Mouse (Mus musculus) embryonic facial prominence, embryonic 13.5 days (tissue): ENCODE measurements around the gene Urod. TPM values are rescaled to one million over a fixed set of nuclear protein-coding genes. Genes with fewer than 3 reads are reported as not detected.

Experiments used
- ATAC-seq: fragments of 200-750 bp; cut with Nextera tagmentation; 2 replicates; pipeline ENCODE4 v1.8.0; 2017; ENCODE audit warnings: low read depth; ENCODE audit not compliant: insufficient number of reproducible peaks, insufficient read depth, low FRiP score, low TSS enrichment
- H3K27ac ChIP-seq: fragments of 300-500 bp; sonication (generic); 2 replicates; pipeline ENCODE4 v1.5.1; 2015; ENCODE audit warnings: moderate library complexity, mild to moderate bottlenecking, inconsistent platforms
- H3K27me3 ChIP-seq: fragments of 300-500 bp; sonication (generic); 2 replicates; pipeline ENCODE4 v1.6.1; 2015; ENCODE audit warnings: mild to moderate bottlenecking, inconsistent platforms
- H3K36me3 ChIP-seq: fragments of 300-500 bp; sonication (generic); 2 replicates; pipeline ENCODE4 v1.6.1; 2015; ENCODE audit warnings: mild to moderate bottlenecking, inconsistent platforms
- H3K4me1 ChIP-seq: fragments of 300-500 bp; sonication (generic); 2 replicates; pipeline ENCODE4 v1.6.1; 2015; ENCODE audit warnings: inconsistent platforms
- H3K4me2 ChIP-seq: fragments of 300-500 bp; sonication (generic); 2 replicates; pipeline ENCODE4 v1.6.1; 2015; ENCODE audit warnings: moderate library complexity, mild to moderate bottlenecking, inconsistent platforms
- H3K4me3 ChIP-seq: fragments of 300-500 bp; sonication (generic); 2 replicates; pipeline ENCODE4 v1.5.1; 2015; ENCODE audit warnings: mild to moderate bottlenecking, inconsistent platforms
- H3K9ac ChIP-seq: fragments of 300-500 bp; sonication (generic); 2 replicates; pipeline ENCODE4 v1.6.1; 2015; ENCODE audit warnings: mild to moderate bottlenecking, inconsistent platforms
- H3K9me3 ChIP-seq: fragments of 300-500 bp; sonication (generic); 2 replicates; pipeline ENCODE4 v1.6.1; 2016; ENCODE audit warnings: inconsistent platforms
- WGBS: fragments of 180-500 bp; shearing (Covaris S2); methylation state at CpG from one replicate; pipeline ENCODE4 v1.1.7; 2015; ENCODE audit warnings: mixed read lengths; 5-methylcytosine and 5-hydroxymethylcytosine counted together
- polyA plus RNA-seq: library from polyadenylated mRNA; unstranded; fragments of >200 nt; fragmentation: Nextera tagmentation; extraction: Ambion mirVana; gene quantifications from 2 replicates; pipeline ENCODE4 v1.2.1, GENCODE M21; 2015

The Urod gene
- polyA plus RNA-seq, 1 experiment from 2014 or later = 105 TPM

DNA sequence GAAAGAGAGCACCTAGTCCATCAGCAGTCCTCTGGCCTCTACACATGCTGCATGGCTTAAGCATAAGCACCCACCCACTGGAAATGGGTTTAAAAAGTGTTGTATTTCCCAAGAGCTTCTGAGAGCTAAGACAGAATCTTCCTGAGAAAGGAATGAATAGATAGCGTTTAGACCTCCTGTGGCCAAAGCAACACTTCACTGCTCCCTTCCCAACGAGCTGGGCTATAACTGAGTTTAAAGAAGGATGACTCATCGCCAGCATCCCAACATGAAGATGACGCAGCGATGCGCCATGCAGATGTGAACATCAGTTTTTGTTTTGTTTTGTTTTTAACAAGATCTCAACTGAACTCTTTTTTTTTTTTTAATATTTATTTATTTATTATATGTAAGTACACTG, 19.4 kb upstream of the Urod start:
- no peaks in the 10 kb centered on the region for H3K36me3 ChIP-seq
- no peak overlapping the region for H3K27ac ChIP-seq
- H3K4me2 ChIP-seq = no peak overlapping the region
- H3K4me3 ChIP-seq = no peak overlapping the region
- WGBS = 84% methylated on average over 6 of the region's 6 CpGs
- H3K4me1 ChIP-seq = no peaks in the 10 kb centered on the region
- H3K9ac ChIP-seq = no peak overlapping the region
- H3K27me3 ChIP-seq = no peaks in the 10 kb centered on the region
- no peak for ATAC-seq
- no peaks in the 10 kb centered on the region for H3K9me3 ChIP-seq

DNA sequence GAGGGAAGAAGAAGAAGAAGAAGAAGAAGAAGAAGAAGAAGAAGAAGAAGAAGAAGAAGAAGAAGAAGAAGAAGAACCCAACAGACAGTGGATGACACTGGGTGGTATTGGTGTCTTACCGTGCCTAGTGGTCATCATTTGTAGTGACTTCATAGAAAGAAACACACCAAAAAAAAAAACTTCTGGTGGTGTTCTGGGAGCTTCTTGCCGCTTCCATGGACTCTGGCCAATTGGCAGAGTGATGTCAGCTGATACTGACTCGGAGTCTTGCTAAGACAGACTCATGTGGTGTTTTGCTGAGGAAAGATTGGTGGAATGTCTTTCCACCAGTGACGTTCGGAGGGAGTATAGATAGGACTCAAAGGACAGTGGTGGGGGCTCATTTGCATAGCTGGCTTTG, 16.0 kb upstream of the Urod start:
- Histone ChIP-seq H3K27ac (no peak overlapping the region), H3K27me3 (no peaks in the 10 kb centered on the region), H3K4me1 (no peaks in the 10 kb centered on the region), H3K9me3 (no peaks in the 10 kb centered on the region), H3K36me3 (no peaks in the 10 kb centered on the region), H3K4me2 (no peak overlapping the region), H3K9ac (no peak overlapping the region), H3K4me3 (no peak overlapping the region)
- no peak for ATAC-seq
- WGBS = 80% methylated on average over 5 of the region's 5 CpGs

DNA sequence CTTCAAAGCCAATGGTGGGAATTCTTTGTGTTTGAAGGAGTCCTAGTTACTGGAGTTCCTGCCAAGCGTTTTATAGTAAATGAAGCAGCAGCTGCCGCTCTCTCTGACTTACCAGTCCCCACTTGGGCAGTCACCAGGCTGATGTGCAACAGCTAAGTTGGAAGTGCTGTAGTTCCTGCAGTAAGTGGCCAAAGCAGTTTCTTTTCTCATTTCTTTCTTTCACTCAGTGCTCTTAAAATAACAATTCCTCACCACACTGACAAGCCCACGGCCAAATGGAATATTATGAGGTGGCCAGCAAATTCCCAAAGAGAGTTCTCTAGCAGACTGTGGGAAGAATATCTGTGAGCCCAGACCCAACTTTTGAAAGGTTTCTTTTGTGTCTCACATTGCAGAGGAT, 12.8 kb upstream of the Urod start:
- H3K4me2 ChIP-seq = no peak overlapping the region
- H3K4me3 ChIP-seq = no peak overlapping the region
- H3K9me3 ChIP-seq = no peaks in the 10 kb centered on the region
- H3K27me3 ChIP-seq = no peaks in the 10 kb centered on the region
- H3K9ac ChIP-seq = no peak overlapping the region
- H3K36me3 ChIP-seq = peaks cover 18% of the 10 kb centered on the region
- WGBS = 71% methylated on average over 3 of the region's 3 CpGs
- H3K4me1 ChIP-seq = peaks cover 4% of the 10 kb centered on the region
- no peak overlapping the region for H3K27ac ChIP-seq
- ATAC-seq = no peak

DNA sequence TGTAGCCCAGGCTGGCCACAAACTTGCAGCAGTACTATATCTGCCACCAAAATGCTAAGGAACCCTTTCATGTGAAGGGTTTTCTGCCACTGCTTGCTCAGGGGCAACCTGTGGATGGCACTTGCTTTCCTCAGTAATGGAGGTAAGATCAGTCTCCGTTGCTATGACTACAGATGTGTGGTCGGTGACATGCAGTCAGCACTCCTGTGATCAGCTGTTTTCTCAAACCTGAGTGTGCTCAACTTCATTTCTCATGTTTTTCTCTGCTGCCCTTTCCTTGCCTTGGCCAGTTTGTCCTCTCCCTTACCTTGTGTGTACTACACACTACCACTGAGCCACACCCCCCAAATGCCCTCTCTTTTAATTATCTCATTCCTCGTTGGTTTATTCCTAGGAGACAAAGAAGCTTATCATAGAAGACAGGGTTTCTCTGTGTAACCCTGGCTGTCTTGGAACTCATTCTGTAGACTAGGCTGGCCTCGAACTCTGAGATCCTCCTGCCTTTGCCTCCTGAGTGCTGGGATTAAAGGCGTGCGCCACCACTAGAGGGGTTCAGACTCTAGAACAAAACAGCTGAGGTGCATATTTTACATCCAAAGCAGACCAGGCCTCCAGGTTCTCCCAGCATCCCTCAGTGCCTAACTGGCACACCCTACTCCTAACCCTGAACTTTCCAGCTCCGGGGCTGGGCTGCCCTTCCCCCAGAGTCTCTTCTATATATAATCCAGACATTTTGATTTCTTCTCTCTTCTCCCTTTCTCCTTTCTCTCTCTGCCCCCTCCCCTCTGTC, 11.6 kb upstream of the Urod start:
- 77% methylated on average over 7 of the region's 7 CpGs for WGBS
- no peaks in the 10 kb centered on the region for H3K9me3 ChIP-seq
- no peak for ATAC-seq

DNA sequence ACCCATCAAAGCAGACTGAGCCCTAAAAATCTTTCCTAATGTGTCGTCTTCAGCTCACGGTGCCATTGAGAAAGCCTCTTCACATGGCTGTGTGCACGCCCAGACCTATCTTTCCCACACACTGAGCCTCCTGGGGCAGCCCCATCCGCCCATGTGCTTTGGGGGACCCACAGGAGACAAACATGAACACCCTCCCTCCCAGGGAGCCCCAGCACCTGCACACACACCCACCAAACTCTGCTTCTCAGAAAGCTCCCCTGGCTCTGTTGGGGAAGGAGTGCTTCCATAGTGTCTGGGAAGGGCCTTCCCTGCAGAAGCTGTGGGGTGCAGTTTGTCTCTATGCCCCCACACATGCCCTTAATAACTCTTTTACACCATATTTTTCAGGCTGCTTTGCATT, 10.4 kb upstream of the Urod start:
- H3K36me3 ChIP-seq = peaks cover 40% of the 10 kb centered on the region
- no peak overlapping the region; the same call in 1 of the 2 replicates for H3K9ac ChIP-seq
- WGBS = 79% methylated on average over 4 of the region's 4 CpGs
- no peak for ATAC-seq
- H3K4me3 ChIP-seq = no peak overlapping the region
- H3K4me2 ChIP-seq = no peak overlapping the region
- no peaks in the 10 kb centered on the region for H3K27me3 ChIP-seq
- no peak overlapping the region for H3K27ac ChIP-seq
- H3K4me1 ChIP-seq = peaks cover 4% of the 10 kb centered on the region
- no peaks in the 10 kb centered on the region for H3K9me3 ChIP-seq

More for the DNA sequence above, 11.6 kb upstream of the Urod start:
- H3K4me3 ChIP-seq = no peak overlapping the region
- H3K36me3 ChIP-seq = peaks cover 28% of the 10 kb centered on the region
- no peak overlapping the region for H3K4me2 ChIP-seq
- H3K27me3 ChIP-seq = no peaks in the 10 kb centered on the region
- H3K9ac ChIP-seq = no peak overlapping the region
- H3K27ac ChIP-seq = no peak overlapping the region
- H3K4me1 ChIP-seq = peaks cover 4% of the 10 kb centered on the region

DNA sequence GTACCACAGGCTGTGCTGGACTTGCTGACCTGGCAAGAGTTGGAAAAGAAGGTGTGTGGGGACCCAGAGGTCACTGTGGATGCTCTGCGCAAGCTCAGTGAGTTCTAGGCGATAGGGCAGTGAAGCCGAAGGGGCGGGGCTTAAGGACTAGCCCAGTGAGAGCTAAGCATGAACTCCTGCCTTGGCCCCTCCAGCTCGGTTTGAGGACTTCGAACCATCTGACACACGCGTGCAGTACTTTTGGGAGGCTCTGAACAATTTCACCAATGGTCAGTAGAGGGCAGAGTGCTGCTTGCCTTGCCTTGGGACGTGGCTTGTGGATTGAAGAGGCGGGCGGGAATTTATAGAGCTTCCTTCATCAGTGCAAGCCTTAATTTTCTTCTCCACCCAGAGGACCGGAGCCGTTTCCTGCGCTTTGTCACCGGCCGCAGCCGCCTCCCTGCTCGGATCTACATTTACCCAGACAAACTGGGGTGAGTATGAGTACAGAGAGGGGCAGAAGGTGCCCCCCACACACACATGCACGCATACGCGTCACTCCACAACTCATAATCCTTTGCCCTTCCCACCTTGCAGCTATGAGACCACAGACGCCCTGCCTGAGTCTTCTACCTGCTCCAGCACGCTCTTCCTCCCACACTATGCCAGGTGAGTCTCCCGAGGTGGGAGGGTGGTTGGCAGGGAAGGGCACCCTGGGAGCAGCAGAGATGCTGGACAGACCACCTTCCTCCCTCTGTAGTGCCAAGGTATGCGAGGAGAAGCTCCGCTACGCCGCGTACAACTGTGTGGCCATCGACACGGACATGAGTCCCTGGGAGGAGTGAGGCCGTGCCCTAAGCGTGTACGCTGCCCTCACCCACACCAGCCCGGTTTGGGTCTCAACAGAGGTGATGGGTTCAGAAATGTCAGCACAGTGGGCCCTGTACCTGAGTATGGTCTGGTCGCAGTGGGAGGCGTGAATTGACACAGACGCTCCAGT, 8.6 kb upstream of the Urod start:
- H3K4me3 ChIP-seq = no peak overlapping the region
- H3K9ac ChIP-seq = peak overlapping the region; percentile 27; the same call in 1 of the 2 replicates
- H3K27ac ChIP-seq = no peak overlapping the region
- peaks cover 56% of the 10 kb centered on the region for H3K36me3 ChIP-seq
- peaks cover 4% of the 10 kb centered on the region for H3K4me1 ChIP-seq
- WGBS = 53% methylated on average over 38 of the region's 38 CpGs
- H3K27me3 ChIP-seq = no peaks in the 10 kb centered on the region
- no peak overlapping the region for H3K4me2 ChIP-seq
- no peaks in the 10 kb centered on the region for H3K9me3 ChIP-seq
- no peak; the same call in 1 of the 2 replicates for ATAC-seq

DNA sequence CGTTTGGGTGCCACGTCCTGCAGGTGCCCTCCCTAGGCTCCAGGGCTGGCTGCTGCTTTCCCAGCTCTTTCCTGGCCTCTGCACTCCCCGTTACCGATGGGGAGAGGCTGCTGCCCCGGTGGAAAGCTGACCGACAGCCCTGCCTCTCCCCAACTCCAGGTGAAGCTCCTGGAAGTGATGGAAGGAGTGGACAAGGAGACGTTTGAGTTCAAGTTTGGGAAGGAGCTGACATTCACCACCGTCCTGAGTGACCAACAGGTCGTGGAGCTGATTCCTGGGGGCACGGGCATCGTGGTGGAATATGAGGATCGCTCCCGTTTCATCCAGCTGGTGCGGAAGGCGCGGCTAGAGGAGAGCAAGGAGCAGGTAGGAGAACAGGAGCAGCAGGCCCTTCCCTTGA, 7.7 kb upstream of the Urod start:
- Histone ChIP-seq H3K36me3 (peaks cover 60% of the 10 kb centered on the region), H3K27ac (no peak overlapping the region), H3K9ac (no peak overlapping the region), H3K4me3 (no peak overlapping the region), H3K27me3 (no peaks in the 10 kb centered on the region), H3K9me3 (no peaks in the 10 kb centered on the region), H3K4me2 (no peak overlapping the region), H3K4me1 (peaks cover 4% of the 10 kb centered on the region)
- 90% methylated on average over 16 of the region's 16 CpGs for WGBS
- ATAC-seq = no peak

DNA sequence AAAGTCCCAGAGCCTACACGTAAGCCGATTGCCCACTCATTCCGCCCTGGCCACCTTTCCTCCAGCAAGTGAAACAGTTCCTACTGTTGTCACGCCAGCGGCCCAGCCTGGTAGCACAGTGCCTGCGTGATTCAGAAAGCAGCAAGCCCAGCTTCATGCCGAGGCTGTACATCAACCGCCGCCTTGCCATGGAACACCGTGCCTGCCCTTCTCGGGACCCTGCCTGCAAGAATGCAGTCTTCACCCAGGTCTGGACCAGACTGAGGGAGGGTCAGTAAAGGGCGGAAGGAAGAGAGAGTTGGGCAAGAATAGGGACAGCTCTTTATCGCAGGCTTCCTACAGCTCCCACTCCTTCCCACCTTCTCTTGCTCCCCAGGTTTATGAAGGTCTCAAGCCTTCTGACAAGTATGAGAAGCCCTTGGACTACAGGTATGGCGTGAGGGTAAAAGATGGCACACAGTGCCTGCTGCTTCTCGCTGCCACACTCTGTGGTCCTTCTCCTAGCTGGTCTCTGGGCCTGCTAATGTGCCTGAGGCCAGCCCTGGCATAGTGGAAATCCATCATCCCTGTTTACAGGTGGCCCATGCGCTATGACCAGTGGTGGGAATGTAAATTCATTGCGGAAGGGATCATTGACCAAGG, 5.4 kb upstream of the Urod start:
- ATAC-seq = no peak
- 0 out of 2 replicates have a peak, but pooled peaks cover 2% of the 10 kb centered on the region for H3K27me3 ChIP-seq
- 90% methylated on average over 17 of the region's 17 CpGs for WGBS
- H3K4me1 ChIP-seq = peaks cover 19% of the 10 kb centered on the region
- no peaks in the 10 kb centered on the region for H3K9me3 ChIP-seq
- H3K27ac ChIP-seq = no peak overlapping the region
- peaks cover 62% of the 10 kb centered on the region for H3K36me3 ChIP-seq
- no peak overlapping the region for H3K9ac ChIP-seq
- H3K4me3 ChIP-seq = no peak overlapping the region
- H3K4me2 ChIP-seq = no peak overlapping the region

DNA sequence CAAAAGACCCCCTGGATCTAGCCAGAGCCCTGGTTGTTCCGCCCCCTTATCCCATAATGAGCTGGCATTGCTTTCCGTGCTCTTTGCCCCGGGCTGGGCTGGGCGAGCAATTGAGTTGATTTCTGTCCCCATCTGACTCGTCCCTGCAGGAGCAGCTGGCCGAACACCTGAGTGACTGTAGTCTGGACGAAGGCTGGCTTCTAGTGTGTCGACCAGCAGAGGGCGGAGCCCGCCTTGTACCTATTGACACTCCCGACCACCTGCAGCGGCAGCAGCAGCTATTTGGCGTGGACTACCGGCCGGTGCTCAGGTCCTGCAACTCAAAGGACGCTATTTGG, 1.6 kb upstream of the Urod start:
- Histone ChIP-seq H3K9ac (peak overlapping the region; percentile 87), H3K27me3 (0 out of 2 replicates have a peak, but pooled peaks cover 2% of the 10 kb centered on the region), H3K9me3 (no peaks in the 10 kb centered on the region), H3K27ac (peak overlapping the region; percentile 66; the same call in 1 of the 2 replicates), H3K4me1 (peaks cover 29% of the 10 kb centered on the region), H3K4me2 (peak overlapping the region; percentile 99), H3K4me3 (peak overlapping the region; percentile 98), H3K36me3 (peaks cover 38% of the 10 kb centered on the region)
- ATAC-seq = no peak
- under 1% methylated on average over 16 of the region's 16 CpGs for WGBS

DNA sequence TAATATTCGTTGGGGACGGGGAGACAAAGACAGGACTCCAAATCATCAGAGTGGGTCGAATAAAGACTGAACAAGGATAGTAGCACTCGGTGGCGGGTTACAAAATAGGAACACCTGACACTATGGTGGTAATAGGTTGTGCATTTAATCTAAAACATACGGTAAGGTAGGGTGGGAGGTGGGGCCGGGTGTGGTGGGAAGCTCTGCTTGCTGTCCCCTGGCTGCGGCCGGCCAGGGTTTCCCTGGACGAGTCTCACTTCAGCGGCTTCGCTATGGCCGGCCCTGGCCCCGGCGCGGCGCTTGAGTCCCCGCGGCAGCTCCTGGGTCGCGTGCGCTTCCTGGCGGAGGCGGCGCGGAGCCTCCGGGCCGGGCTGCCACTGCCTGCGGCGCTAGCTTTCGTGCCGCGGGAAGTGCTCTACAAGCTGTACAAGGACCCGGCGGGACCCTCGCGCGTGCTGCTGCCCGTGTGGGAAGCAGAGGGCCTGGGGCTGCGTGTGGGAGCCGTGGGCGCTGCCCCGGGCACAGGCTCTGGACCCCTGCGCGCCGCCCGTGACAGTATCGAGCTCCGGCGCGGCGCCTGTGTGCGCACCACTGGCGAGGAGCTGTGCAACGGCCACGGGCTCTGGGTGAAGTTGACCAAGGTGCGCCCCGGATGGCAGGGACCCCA, 1.1 kb upstream of the Urod start, which contains the start of gene Hectd3:
Hectd3 (plus strand) TSS at position 187 of the 667 bp plus-strand sequence.
- peak within 1 kb of the TSS; percentile 98 for H3K4me3 ChIP-seq
- peak within 1 kb of the TSS; percentile 66 for H3K27ac ChIP-seq
- ATAC-seq = no peak
- under 1% methylated on average over 58 of the region's 58 CpGs for WGBS
- peak within 1 kb of the TSS; percentile 99 for H3K4me2 ChIP-seq
- 0 out of 2 replicates have a peak, but pooled peaks cover 2% of the 10 kb centered on the region for H3K27me3 ChIP-seq
- no peaks in the 10 kb centered on the region for H3K9me3 ChIP-seq
- H3K4me1 ChIP-seq = peaks cover 29% of the 10 kb centered on the region
- H3K9ac ChIP-seq = peak within 1 kb of the TSS; percentile 87
- peaks cover 37% of the 10 kb centered on the region for H3K36me3 ChIP-seq

DNA sequence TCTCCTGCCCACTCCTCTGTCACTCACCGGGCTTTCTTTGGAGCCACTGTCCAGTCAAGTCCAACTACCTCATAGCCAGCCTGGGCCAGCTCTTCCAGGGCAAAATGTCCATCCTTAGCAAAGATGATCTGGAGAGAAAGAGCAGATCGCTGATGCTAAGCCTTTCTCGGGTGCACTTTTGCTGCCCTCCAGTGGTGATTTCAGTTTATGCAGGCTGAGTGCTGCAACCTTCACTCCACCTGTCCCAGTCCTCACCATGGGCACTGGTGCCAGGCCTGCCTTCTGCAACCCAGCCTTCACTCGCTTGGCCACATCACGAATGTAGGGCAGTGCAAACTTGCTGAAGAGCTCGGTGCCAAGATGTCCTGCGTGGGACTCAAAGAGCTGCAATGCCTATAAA, 2.8 kb downstream of the Urod start:
- Histone ChIP-seq H3K9ac (no peak overlapping the region), H3K27ac (no peak overlapping the region), H3K4me3 (no peak overlapping the region), H3K9me3 (no peaks in the 10 kb centered on the region), H3K4me1 (peaks cover 27% of the 10 kb centered on the region), H3K4me2 (no peak overlapping the region), H3K27me3 (0 out of 2 replicates have a peak, but pooled peaks cover 2% of the 10 kb centered on the region), H3K36me3 (peaks cover 20% of the 10 kb centered on the region)
- 10% methylated on average over 7 of the region's 7 CpGs for WGBS
- ATAC-seq = no peak
